Mouse (Mus musculus): Measurements from ENCODE around the gene Rgs6. TPM values are rescaled to one million over a fixed set of nuclear protein-coding genes. Genes with fewer than 3 reads are reported as not detected.
A peak's percentile ranks its signal among the peaks of the same experiment; 100 is the strongest.

Gene Rgs6
- polyA plus RNA-seq, 1 experiment: 8.0 TPM

DNA sequence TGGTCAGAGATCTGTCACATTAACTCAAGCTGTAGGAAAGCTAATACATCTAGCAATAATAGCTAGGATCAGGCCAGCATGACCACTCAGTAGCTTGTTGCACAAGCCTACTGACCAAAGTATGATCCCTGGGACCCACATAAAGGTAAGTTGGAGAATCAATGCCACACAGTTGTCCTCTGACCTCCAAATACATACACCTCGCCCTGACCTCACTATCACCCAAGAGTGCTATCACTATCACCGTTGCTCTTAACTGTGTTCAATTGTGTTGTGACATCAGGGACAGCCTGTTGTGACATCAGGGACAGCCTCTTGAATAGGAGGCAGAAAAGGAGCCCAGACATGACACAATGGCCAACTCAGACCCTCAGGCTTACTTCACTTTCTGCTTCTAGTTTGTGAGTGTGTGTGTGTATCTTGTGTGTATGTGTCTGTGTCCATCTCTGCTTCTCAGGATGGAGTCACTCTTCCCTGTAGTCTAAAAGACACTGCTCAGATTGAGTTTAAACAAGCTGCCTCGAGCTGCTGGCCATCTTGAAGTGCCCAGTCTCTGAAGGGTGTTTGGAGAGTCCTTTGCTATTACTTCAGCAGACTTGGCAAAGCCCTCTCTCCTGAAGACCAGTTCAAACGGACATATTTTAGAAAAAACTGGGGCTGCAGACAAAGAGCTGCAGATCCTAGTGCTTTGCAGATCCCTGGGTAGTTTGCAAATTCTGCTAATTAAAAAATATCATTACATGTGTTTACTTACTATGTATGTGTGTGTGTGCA lies 426.0 kb downstream of the Rgs6 start:
- no peak for DNase-seq (ENCODE audit: low read depth)
- TF ChIP-seq POLR2A (IDR thresholded peaks at IDR 0.05; ENCODE audit: borderline replicate concordance, extremely low read depth, insufficient read depth, insufficient read length, poor library complexity, severe bottlenecking) (no peak), CTCF (IDR thresholded peaks at IDR 0.05; ENCODE audit: borderline replicate concordance, extremely low read depth, insufficient read depth, insufficient read length) (no peak)

DNA sequence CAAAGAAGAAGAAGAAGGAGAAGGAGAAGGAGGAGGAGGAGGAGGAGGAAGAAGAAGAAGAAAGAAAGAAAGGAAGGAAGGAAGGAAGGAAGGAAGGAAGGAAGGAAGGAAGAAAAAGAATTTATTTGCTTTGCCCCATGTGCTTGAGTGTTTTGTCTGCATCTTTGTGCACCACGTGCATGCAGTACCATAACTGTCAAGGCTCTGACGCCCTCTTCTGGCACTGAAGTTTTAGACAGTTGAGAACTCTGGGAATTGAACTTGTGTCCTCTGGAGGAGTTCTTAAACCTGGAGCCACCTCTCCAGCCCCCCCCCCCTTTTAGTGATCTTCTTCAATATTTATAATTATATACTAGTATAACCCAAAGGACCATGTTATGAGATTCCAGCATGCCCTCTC lies 426.8 kb downstream of the Rgs6 start:
- DNase-seq (ENCODE audit: low read depth): peak; percentile 59
- TF ChIP-seq POLR2A (IDR thresholded peaks at IDR 0.05; ENCODE audit: borderline replicate concordance, extremely low read depth, insufficient read depth, insufficient read length, poor library complexity, severe bottlenecking): no peak
- TF ChIP-seq CTCF (IDR thresholded peaks at IDR 0.05; ENCODE audit: borderline replicate concordance, extremely low read depth, insufficient read depth, insufficient read length): peak; percentile 34; the same call in 1 of the 2 replicates

DNA sequence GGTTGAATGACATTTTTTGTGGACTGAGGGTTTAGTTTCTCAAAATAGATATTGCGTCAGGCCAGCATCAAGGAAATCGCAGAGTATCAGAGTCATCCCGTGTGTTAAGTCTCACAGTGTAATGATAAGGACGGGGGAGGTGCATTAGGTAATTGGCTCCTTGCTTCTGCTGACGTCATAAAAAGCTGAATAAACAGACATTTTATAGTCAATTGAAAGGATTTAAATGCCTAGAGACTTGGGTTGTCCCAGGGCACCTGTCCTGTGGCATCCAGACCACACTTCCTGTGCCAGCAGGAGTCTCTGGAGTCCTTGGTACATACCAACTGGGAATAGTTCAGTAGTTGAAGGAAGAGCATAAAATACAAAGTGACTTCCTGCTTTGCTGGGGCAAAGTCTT lies 427.3 kb downstream of the Rgs6 start:
- no peak for DNase-seq (ENCODE audit: low read depth)
- no peak for TF ChIP-seq CTCF (IDR thresholded peaks at IDR 0.05; ENCODE audit: borderline replicate concordance, extremely low read depth, insufficient read depth, insufficient read length)
- TF ChIP-seq POLR2A (IDR thresholded peaks at IDR 0.05; ENCODE audit: borderline replicate concordance, extremely low read depth, insufficient read depth, insufficient read length, poor library complexity, severe bottlenecking): no peak

DNA sequence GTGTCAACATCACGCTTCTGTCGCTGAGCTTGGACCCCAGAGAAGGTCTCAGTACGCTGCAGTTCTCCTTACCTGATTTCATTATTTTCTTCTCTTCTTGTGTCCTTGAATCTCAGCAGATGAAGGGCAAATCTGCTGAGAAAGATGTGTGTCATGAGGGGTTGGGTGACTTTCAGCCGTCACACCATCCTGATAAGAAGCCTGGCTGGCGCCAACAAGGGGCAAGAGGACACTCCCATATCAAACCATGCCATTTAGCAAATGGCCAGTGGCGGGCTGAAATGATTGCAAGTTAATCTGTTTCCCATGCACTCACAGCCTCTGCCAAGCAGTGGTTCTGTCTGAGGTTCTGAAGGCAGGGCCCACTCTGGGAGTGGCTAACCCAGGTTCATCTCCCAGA lies 428.4 kb downstream of the Rgs6 start:
- TF ChIP-seq POLR2A (IDR thresholded peaks at IDR 0.05; ENCODE audit: borderline replicate concordance, extremely low read depth, insufficient read depth, insufficient read length, poor library complexity, severe bottlenecking) (no peak), CTCF (IDR thresholded peaks at IDR 0.05; ENCODE audit: borderline replicate concordance, extremely low read depth, insufficient read depth, insufficient read length) (no peak)
- DNase-seq (ENCODE audit: low read depth): no peak

DNA sequence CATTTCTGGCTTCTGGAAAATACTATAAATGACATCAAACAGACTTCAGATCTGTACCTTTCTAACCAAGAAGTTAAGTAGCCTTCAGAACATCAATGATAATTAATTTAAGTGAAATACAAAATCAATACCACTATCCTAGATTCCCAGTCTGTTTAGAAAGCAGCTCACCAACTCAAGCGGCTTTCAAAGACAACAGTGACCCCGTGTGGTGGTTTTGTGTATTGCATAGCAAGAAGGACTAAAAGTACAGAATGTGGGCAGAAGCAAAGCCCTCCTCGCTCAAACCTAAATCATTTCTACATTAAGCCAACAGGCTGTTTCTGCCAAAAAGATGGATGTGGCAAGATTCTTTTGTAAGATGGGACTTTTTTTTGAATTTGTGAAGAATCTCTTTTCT lies 429.9 kb downstream of the Rgs6 start:
- DNase-seq (ENCODE audit: low read depth): peak; percentile 93
- TF ChIP-seq CTCF (IDR thresholded peaks at IDR 0.05; ENCODE audit: borderline replicate concordance, extremely low read depth, insufficient read depth, insufficient read length) (peak; percentile 92), POLR2A (IDR thresholded peaks at IDR 0.05; ENCODE audit: borderline replicate concordance, extremely low read depth, insufficient read depth, insufficient read length, poor library complexity, severe bottlenecking) (no peak)

DNA sequence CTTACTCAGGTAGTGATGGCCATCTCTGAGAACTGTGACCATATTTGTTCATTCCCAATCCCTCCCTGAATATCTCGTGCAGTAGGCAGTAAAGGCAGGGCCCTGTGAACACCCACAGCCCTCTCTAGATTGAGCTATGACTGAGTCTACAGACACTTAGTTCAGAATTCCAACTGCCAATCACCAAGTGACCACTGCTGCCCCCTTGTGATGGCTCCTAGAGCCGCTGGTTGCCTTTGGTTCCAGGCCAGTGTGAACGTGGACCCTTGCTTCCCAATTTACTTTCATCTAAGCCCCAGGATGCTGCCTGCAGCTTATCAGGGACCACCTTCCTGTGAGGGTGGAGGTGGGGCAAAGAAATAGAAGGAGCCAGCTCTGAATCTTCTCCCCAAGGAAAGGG lies 438.9 kb downstream of the Rgs6 start:
- TF ChIP-seq CTCF (IDR thresholded peaks at IDR 0.05; ENCODE audit: borderline replicate concordance, extremely low read depth, insufficient read depth, insufficient read length) (peak; percentile 42; the same call in 1 of the 2 replicates), POLR2A (IDR thresholded peaks at IDR 0.05; ENCODE audit: borderline replicate concordance, extremely low read depth, insufficient read depth, insufficient read length, poor library complexity, severe bottlenecking) (no peak)
- no peak for DNase-seq (ENCODE audit: low read depth)

DNA sequence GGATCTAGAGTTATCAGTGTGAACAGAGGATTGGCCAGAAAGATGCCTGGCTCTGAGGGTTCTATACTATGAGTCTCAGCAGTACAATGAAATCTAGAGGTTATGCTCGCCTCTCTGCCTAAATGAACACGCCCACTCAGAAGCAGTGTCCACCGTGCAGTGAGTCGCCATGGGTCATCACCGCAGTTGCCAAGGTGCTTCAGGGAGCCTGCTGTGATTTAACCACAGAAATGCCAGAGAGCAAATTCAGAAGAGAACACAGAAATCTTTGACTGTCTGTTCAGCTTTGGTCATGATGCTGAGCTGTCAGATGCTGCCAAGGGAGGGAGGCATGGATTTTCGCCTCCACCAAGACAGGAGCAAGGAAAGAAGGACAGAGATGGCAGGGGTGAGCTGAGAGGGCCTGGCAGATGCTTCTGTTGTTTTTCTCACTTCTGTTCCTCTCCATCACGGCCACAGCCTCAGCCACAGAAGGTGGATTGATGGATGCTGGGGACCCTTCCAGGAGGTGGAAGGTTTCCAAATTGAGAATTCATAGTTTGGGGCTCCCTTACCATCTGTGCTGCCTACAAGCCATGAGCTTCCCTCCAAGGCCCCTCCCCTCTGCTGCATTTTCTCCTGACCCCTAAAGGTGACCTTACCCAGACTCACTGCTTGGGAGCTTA lies 445.2 kb downstream of the Rgs6 start:
- peak; percentile 50 for DNase-seq (ENCODE audit: low read depth)
- no peak for TF ChIP-seq POLR2A (IDR thresholded peaks at IDR 0.05; ENCODE audit: borderline replicate concordance, extremely low read depth, insufficient read depth, insufficient read length, poor library complexity, severe bottlenecking)
- TF ChIP-seq CTCF (IDR thresholded peaks at IDR 0.05; ENCODE audit: borderline replicate concordance, extremely low read depth, insufficient read depth, insufficient read length): no peak

DNA sequence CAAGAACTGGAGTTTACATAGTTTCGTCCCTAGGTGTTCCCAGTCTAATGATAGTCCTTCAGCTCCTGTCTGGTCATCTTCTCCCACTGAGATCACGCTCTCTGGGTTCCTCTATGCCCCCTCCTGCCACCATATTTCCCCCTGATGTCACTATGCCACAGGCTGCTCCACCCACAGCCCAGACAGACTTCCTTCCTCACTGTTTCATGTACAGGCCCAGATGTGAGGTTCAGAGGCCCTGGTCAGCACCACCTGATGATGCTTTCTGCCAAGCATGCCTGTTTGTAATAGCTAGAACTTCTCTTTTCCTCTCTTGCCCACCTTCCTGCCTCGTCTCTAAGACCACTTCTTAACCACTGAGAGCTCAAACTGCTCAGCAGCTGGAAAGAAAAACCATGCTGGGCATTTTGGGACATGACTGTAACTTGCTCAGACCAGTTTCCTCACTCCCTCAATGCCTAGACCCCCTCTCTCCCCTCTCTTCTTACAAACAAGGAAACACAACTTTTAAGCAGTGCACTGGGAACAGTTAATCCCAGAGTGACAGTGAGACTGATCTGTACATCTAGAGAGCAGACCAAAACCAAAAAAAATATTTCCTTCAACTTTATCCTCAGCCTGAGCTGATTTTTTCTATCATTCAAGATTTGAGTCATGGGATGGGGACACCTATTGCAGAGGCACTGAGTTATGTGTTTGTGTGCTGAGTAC lies 446.9 kb downstream of the Rgs6 start:
- DNase-seq (ENCODE audit: low read depth): no peak
- TF ChIP-seq POLR2A (IDR thresholded peaks at IDR 0.05; ENCODE audit: borderline replicate concordance, extremely low read depth, insufficient read depth, insufficient read length, poor library complexity, severe bottlenecking): no peak
- TF ChIP-seq CTCF (IDR thresholded peaks at IDR 0.05; ENCODE audit: borderline replicate concordance, extremely low read depth, insufficient read depth, insufficient read length): no peak

DNA sequence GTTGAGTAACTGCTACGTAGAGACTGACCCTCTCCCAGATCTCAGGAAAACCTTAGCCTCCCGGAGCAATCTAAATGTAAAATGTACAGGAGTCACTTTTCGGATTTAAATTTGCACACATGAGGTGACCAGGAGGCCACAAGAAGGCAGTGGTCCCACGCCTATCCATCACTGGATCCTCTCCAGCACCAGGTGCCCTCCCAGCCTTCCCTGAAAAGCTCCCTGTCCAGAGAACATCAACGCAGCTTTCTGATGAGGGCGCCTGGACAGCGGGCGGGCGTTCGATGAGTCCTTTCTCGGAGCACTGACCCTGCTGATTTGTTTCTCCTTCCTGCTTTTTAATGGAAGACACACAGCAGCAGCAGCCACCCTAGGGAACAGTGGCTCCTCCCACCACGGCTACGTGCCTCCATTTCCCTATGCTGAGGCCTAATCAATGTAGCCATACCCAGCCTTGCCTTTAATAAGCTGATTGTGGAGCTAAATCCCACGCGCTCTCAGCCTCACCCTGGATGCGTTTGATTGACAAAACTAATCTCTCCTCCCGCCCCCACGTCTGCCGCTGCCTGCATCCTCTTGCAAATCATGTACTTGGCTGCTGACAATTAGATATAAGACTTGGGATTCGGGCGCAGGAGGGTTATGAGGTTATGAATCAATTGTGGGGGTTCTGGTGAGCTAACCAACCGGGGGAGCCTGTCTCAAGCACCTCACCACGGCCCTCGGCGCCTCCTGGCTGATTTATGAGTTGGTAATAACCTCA lies 449.9 kb downstream of the Rgs6 start:
- TF ChIP-seq POLR2A (IDR thresholded peaks at IDR 0.05; ENCODE audit: borderline replicate concordance, extremely low read depth, insufficient read depth, insufficient read length, poor library complexity, severe bottlenecking): no peak
- no peak for TF ChIP-seq CTCF (IDR thresholded peaks at IDR 0.05; ENCODE audit: borderline replicate concordance, extremely low read depth, insufficient read depth, insufficient read length)
- DNase-seq (ENCODE audit: low read depth): peak; percentile 89

DNA sequence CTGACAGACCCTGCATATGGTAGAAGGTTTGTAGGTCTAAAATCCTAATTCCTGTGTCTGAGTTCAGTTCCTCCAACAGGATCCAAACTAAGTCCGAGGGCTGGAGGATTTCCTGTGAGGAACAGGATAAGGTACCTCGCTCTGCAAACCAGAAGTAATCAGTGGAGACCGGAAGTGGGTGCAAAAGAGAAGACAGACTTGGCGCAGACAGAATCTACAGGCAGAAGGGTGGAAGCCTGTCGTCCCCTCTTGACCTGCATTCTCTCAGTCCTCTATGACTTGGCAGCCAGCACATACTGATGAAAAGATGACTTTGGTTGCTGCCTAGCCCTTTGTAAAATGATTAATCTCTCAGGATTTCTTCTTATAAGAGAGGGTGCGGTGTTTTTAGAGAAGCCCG lies 450.7 kb downstream of the Rgs6 start:
- no peak for DNase-seq (ENCODE audit: low read depth)
- TF ChIP-seq POLR2A (IDR thresholded peaks at IDR 0.05; ENCODE audit: borderline replicate concordance, extremely low read depth, insufficient read depth, insufficient read length, poor library complexity, severe bottlenecking): no peak
- no peak for TF ChIP-seq CTCF (IDR thresholded peaks at IDR 0.05; ENCODE audit: borderline replicate concordance, extremely low read depth, insufficient read depth, insufficient read length)

DNA sequence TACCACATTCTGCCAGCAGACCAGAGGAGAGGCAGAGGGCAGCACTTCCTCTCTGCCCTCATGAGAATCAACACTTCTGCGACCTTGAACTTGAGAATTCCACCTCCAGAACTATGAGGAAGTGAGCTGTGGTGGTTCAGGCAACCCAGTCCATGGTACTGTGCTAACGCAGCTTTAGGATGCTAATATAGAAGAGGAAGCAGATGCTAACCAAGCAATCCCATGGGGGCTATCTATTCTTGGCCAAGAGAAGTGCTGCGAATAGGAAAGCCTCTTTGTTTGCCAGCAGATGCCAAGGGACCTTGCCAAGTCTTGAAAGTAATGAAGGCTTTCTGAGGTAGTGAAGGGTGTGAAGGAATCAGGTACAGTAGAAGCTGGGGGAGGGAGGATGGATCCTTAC lies 451.8 kb downstream of the Rgs6 start:
- DNase-seq (ENCODE audit: low read depth): peak; percentile 77
- TF ChIP-seq POLR2A (IDR thresholded peaks at IDR 0.05; ENCODE audit: borderline replicate concordance, extremely low read depth, insufficient read depth, insufficient read length, poor library complexity, severe bottlenecking): no peak
- TF ChIP-seq CTCF (IDR thresholded peaks at IDR 0.05; ENCODE audit: borderline replicate concordance, extremely low read depth, insufficient read depth, insufficient read length): no peak

Data from brain, embryonic 14.5 days (tissue).